Mouse (Mus musculus): ENCODE data around the gene Tet3.

GRCm38 (mm10) chr6:83456131-83456983, 2.5 kb downstream of the Tet3 start:
- TF ChIP-seq CTCF (IDR thresholded peaks at IDR 0.05; ENCODE audit: low read depth, low read length), result no peak
- TF ChIP-seq POLR2A (IDR thresholded peaks at IDR 0.05; ENCODE audit: insufficient read depth, low read length), result no peak
- no peak for TF ChIP-seq EP300 (IDR thresholded peaks at IDR 0.05; ENCODE audit: insufficient read depth, low read depth, low read length)

All from ES-Bruce4 (cell line).